Mouse (Mus musculus) forebrain, embryonic 15.5 days (tissue): ENCODE data around the gene Wnk3. TPM values are rescaled to one million over a fixed set of nuclear protein-coding genes. Genes with fewer than 3 reads are reported as not detected.
"Not testable (repeated sequence)": the region's sequence is repeated elsewhere in the genome, so short reads cannot be mapped to it uniquely, and the experiment has no call there.

Experiments
- ATAC-seq: fragments of 200-750 bp; cut with Nextera tagmentation; replicated peaks from 2 replicates; pipeline ENCODE4 v1.8.0; 2017; ENCODE audit warnings: mild to moderate bottlenecking, moderate TSS enrichment, moderate library complexity
- H3K27ac ChIP-seq: fragments of 300-500 bp; sonication (generic); replicated peaks from 2 replicates; pipeline ENCODE4 v1.5.1; 2015; ENCODE audit warnings: mild to moderate bottlenecking, inconsistent platforms
- H3K27me3 ChIP-seq: fragments of 300-500 bp; sonication (generic); 2 replicates; pipeline ENCODE4 v1.6.1; 2015; ENCODE audit warnings: inconsistent platforms
- H3K36me3 ChIP-seq: fragments of 300-500 bp; sonication (generic); 2 replicates; pipeline ENCODE4 v1.6.1; 2015; ENCODE audit warnings: mild to moderate bottlenecking, inconsistent platforms
- H3K4me1 ChIP-seq: fragments of 300-500 bp; sonication (generic); 2 replicates; pipeline ENCODE4 v1.6.1; 2015; ENCODE audit warnings: inconsistent platforms
- H3K4me2 ChIP-seq: fragments of 300-500 bp; sonication (generic); replicated peaks from 2 replicates; pipeline ENCODE4 v1.6.1; 2015; ENCODE audit warnings: mild to moderate bottlenecking, inconsistent platforms
- H3K4me3 ChIP-seq: fragments of 300-500 bp; sonication (generic); 2 replicates; pipeline ENCODE4 v1.5.1; 2015; ENCODE audit warnings: mild to moderate bottlenecking, inconsistent platforms
- H3K9ac ChIP-seq: fragments of 300-500 bp; sonication (generic); replicated peaks from 2 replicates; pipeline ENCODE4 v1.6.1; 2015; ENCODE audit warnings: mild to moderate bottlenecking, inconsistent platforms
- H3K9me3 ChIP-seq: fragments of 300-500 bp; sonication (generic); 2 replicates; pipeline ENCODE4 v1.6.1; 2016; ENCODE audit warnings: inconsistent platforms
- WGBS: fragments of 180-500 bp; shearing (Covaris S2); methylation state at CpG from one replicate; pipeline ENCODE4 v1.1.7; 2015; ENCODE audit warnings: mixed read lengths; 5-methylcytosine and 5-hydroxymethylcytosine counted together
- polyA plus RNA-seq: library from polyadenylated mRNA; unstranded; fragments of >200 nt; fragmentation: Nextera tagmentation; extraction: Ambion mirVana; gene quantifications from 2 replicates; pipeline ENCODE4 v1.2.1, GENCODE M21; 2015

Wnk3 gene
- 11.6 and 14.2 TPM in 2 replicates for polyA plus RNA-seq

DNA sequence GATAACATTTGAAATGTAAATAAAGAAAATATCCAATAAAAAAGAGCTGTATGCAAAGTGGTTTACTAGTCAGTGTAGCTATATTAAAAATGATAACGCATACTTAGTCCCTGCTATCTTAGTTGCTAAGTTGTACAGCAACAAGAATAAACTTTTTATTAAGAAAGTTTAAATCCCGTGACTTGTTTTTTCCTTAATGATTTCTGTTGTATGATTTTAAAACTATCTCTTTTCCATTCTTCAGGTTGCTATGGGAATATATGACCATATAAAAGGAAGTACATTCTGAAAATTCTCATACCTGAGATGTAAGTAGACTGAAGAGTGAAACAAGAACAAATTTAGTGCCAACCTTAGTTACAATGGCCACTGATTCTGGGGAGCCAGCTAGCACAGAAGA lies at the start of gene Wnk3:
Gene Wnk3, plus strand, starts transcription at position 301 of the 400 bp plus-strand sequence.
- no peak within 1 kb of the TSS for H3K27ac ChIP-seq
- H3K4me3 ChIP-seq: no peak within 1 kb of the TSS
- H3K36me3 ChIP-seq: no peaks in the 10 kb centered on the region
- H3K4me1 ChIP-seq: no peaks in the 10 kb centered on the region
- H3K9me3 ChIP-seq: no peaks in the 10 kb centered on the region
- ATAC-seq: no peak
- no peak within 1 kb of the TSS for H3K9ac ChIP-seq
- no peak within 1 kb of the TSS for H3K4me2 ChIP-seq
- 95% methylated on average over 2 of the region's 2 CpGs for WGBS
- no peaks in the 10 kb centered on the region for H3K27me3 ChIP-seq

DNA sequence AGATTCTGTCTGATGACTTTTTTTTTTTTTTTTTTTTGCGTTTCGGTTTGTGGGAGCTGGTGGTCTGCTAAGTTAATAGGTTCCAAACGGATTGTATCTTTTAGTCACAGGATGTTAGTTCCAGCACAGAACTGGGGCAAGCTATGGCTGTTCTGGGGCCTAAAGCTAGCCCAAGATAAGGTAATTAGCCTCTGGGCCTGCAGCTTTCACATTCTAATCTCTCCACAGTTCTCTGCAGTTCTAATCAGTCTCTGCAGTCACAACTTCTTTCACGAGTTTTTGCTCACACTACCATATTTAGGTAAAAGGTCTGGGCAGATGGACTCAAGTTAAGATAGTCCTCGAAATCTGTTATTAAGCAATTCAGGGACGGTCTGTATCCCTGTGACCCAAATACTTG lies 39.5 kb upstream of the Wnk3 start:
- Histone ChIP-seq H3K36me3 (no peaks in the 10 kb centered on the region), H3K9me3 (no peaks in the 10 kb centered on the region), H3K27me3 (no peaks in the 10 kb centered on the region), H3K4me3 (no peak overlapping the region), H3K9ac (no peak overlapping the region), H3K4me1 (no peaks in the 10 kb centered on the region), H3K27ac (no peak overlapping the region), H3K4me2 (no peak overlapping the region)
- ATAC-seq: no peak
- WGBS: 68% methylated on average over 6 of the region's 6 CpGs

DNA sequence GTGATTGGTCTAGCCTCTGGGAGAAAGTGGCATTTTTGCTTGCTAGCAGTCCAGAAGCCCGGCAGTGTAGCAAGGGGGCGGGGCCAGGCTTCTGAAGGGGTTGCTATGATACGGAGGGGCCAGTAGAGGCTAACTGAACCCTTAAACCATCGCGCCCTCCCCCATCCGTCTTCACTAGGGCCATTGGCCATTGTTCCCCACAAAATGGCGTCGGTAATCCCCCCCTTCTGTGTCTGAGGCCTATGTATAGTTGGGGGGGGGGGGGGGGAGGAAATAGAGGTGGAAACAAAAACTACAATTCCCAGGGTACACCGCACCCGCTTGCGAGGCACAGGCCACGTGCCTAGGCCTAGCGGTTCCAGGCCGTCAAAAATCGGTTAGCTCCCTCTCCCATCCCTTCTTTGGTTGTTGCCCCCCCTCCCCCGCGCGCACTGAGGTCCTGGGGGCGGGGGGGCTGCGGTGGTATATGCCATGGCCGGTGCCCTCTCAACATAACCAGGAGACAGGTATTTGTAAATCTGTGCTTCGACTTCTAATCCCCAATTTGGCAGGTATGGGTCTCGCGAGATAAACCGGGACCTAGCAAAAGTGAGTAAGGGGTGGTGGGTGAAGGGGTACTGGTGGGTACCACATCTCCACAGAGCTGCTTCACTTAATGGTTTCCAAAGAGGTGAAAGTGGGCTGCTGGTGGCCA lies 29.3 kb upstream of the Wnk3 start:
- Histone ChIP-seq H3K9me3 (no peaks in the 10 kb centered on the region), H3K27me3 (no peaks in the 10 kb centered on the region), H3K4me1 (peaks cover 4% of the 10 kb centered on the region; the same call in 1 of the 2 replicates), H3K4me2 (peak overlapping the region; percentile 61), H3K9ac (peak overlapping the region; percentile 63), H3K36me3 (no peaks in the 10 kb centered on the region), H3K27ac (peak overlapping the region; percentile 95), H3K4me3 (peak overlapping the region; percentile 57)
- 11% methylated on average over 24 of the region's 25 CpGs for WGBS
- ATAC-seq: peak; percentile 84

DNA sequence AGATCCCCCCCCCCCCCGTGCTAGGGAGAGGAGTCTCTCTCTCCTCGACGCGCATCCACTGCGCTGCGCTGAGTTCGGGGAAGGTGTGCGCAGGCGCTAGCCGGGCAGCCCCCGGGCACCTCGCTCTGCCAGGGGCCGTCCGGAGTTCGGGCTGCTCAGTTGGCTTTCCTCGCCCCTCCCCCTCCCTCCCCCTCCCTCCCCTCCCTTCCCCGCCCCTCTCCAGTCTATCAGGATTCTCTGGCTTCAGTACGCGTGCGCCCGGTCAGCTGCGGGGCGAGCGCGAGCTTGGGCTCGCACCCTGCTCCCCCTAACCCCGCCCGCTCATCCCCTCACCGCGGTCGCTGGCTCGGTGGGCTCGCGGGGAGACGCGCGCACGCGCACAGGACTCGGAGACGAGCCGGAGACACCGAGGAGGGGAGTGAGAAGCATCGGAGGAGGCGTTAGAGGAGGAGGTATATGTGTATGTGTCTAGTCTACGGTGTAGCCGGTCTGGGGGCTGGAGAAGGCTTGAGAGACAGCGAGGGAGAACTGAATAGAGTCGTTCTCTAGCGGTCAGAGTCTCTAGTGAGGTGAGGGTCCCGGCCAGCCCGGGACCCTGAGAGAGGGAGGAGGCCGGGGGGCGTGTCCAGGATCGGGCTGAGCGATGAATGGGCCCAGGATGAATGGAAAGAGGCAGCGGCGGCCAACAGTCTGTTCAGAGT lies 28.5 kb upstream of the Wnk3 start:
- Histone ChIP-seq H3K9me3 (no peaks in the 10 kb centered on the region), H3K36me3 (no peaks in the 10 kb centered on the region), H3K27ac (peak overlapping the region; percentile 95), H3K9ac (peak overlapping the region; percentile 63), H3K4me2 (peak overlapping the region; percentile 61), H3K4me3 (peak overlapping the region; percentile 57), H3K4me1 (peaks cover 4% of the 10 kb centered on the region; the same call in 1 of the 2 replicates), H3K27me3 (no peaks in the 10 kb centered on the region)
- ATAC-seq: peak; percentile 95
- 34% methylated on average over 41 of the region's 58 CpGs for WGBS

DNA sequence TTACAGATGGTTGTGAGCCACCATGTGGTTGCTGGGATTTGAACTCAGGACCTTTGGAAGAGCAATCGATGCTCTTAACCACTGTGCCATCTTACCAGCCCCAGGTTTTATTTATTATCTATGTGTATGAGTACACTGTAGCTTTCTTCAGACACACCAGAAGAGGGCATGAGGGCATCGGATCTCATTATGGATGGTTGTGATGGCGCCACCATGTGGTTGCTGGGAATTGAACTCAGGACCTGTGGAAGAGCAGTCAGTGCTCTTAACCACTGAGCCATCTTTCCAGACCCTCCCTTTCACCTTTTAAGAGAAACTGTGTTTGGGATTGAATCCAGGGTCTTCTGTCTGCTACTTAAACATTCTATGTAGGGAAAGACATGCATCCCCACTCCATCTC lies 24.7 kb upstream of the Wnk3 start:
- not testable (repeated sequence) for H3K9ac ChIP-seq, H3K4me3 ChIP-seq, H3K27me3 ChIP-seq, H3K36me3 ChIP-seq, H3K4me1 ChIP-seq, H3K9me3 ChIP-seq, H3K27ac ChIP-seq, ATAC-seq, H3K4me2 ChIP-seq
- WGBS: 76% methylated on average over 3 of the region's 3 CpGs

DNA sequence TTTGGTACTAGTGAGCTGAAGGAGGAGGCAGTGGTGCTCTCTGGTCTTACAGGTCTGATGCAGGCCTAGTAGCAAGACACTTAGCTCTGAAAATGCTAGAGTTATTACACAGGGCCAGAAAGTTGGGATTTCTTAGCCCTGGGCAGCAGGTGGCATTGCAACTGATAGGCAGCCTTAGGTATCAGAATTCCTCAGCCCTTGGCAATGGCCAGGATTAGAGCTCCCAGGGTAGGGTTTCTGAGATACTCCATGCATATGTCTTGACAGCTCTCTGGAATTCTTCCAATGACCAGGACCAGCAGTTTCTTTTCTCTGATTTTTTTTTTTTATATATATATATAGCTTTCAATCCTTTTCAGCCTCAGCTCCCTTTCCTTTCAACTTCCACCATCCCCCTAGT lies 100.5 kb downstream of the Wnk3 start:
- Histone ChIP-seq H3K27me3 (no peaks in the 10 kb centered on the region), H3K9me3 (no peaks in the 10 kb centered on the region), H3K4me3 (no peak overlapping the region), H3K36me3 (peaks cover 6% of the 10 kb centered on the region; the same call in 1 of the 2 replicates), H3K4me1 (no peaks in the 10 kb centered on the region), H3K27ac (no peak overlapping the region), H3K4me2 (no peak overlapping the region), H3K9ac (no peak overlapping the region)
- no peak for ATAC-seq

DNA sequence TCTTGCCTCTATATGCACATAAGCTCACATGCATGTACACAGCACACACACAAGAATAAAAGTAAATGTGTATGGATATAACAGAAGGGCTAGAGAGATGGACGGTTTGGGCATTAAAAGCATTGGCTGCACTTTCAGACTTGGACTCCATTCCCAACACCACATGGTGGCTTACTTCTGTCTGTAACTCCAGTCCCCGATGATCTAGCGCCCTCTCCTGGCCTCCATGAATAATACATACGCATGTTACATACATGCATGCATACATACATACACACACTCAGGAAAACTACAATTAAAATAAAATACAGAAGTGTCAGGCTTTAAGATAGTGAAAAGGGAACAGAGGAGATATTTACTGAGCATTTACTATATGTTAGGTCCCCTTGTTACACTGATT lies 115.9 kb downstream of the Wnk3 start:
- no peak overlapping the region for H3K27ac ChIP-seq
- no peak overlapping the region for H3K9ac ChIP-seq
- WGBS: 78% methylated on average over 4 of the region's 4 CpGs
- no peak overlapping the region for H3K4me3 ChIP-seq
- H3K27me3 ChIP-seq: no peaks in the 10 kb centered on the region
- H3K36me3 ChIP-seq: no peaks in the 10 kb centered on the region
- no peaks in the 10 kb centered on the region for H3K4me1 ChIP-seq
- ATAC-seq: no peak
- H3K9me3 ChIP-seq: no peaks in the 10 kb centered on the region
- no peak overlapping the region for H3K4me2 ChIP-seq

DNA sequence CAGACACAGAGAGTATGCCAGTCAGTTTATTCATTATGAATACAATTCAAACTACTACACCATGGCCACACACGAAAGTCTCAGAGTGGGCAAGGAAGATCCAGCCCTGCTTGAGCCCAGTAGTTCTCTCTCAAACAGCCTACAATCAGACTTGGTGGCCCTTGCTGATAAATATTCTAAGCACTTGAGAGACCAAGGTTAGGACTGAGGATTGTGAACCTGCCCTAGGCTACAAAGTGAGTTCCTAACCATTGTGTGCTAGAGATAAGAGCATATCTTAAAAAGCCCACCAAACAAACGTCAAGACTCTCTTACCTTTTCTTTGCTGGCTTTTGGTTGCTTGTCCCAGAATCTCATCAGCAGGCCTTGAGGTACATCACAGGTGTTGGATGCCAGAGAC lies 135.7 kb downstream of the Wnk3 start:
- H3K4me1 ChIP-seq: no peaks in the 10 kb centered on the region
- ATAC-seq: no peak
- 85% methylated on average over 2 of the region's 2 CpGs for WGBS

DNA sequence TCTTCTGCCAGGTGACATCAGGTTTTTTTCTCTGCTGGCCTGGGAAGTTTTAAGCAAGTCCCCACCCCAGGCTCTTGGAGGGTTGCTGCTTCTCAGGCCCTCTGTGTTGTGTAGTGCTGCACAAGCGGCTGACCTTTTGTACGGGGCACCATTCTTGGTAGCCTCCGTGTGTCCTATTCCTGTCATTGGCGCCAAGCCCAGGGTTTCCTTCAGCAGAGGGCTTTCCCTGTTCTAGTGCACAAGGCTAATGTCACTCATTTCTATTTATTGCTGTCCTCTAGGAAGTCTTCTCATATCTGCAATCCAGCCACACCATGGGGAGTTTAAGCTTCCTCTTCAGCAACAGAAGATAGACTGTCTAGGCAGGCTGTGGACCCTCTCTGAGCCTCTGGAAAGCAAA lies 139.9 kb downstream of the Wnk3 start:
- Histone ChIP-seq H3K9ac (no peak overlapping the region), H3K9me3 (no peaks in the 10 kb centered on the region), H3K36me3 (no peaks in the 10 kb centered on the region), H3K27me3 (no peaks in the 10 kb centered on the region), H3K4me1 (no peaks in the 10 kb centered on the region), H3K4me3 (no peak overlapping the region), H3K27ac (no peak overlapping the region), H3K4me2 (no peak overlapping the region)
- WGBS: 69% methylated on average over 4 of the region's 4 CpGs
- ATAC-seq: no peak

More for the DNA sequence above, 135.7 kb downstream of the Wnk3 start:
- H3K9me3 ChIP-seq: no peaks in the 10 kb centered on the region
- H3K27me3 ChIP-seq: no peaks in the 10 kb centered on the region
- H3K36me3 ChIP-seq: no peaks in the 10 kb centered on the region
- H3K4me3 ChIP-seq: no peak overlapping the region
- H3K27ac ChIP-seq: no peak overlapping the region
- no peak overlapping the region for H3K9ac ChIP-seq
- H3K4me2 ChIP-seq: no peak overlapping the region

DNA sequence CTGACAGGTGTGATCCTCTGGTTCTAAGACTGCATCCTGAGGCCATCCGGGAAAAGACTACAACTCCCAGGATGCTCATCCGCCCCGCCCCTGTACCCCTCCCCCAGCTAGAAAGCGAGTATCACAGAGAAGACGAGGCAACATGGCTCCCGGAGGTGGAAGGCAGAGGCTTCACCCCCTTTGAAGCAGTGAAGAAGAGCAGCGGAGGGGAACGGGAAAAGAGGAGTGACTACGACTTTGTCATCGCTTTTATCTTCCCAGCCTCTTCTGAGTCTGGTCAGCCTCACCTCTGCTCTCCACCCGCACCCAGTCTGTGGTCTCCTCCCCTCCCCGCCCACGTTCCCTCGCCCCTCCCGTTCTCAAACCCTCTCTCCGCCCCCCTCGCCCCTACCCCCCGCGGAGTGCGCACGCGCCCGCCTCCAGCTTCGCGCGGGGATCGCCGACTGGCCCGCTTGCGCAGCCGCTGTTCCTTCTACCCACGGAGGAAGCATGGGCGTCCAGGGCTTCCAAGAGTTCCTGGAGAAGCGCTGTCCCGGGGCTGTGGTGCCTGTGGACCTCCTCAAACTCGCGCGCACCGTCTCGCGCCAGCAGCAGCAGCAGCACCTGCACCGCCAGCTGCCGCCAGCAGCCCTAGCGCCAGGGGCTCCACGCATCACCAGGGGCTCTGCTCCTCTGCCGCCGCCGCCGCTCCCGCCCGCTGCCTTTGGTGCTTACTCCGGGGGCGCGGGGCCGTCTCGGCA lies 146.1 kb downstream of the Wnk3 start, which contains the start of gene Fam120c:
Gene Fam120c, plus strand, starts transcription at position 415 of the 740 bp plus-strand sequence.
- no peaks in the 10 kb centered on the region for H3K27me3 ChIP-seq
- no peaks in the 10 kb centered on the region for H3K9me3 ChIP-seq
- peak within 1 kb of the TSS; percentile 70 for H3K4me3 ChIP-seq
- peak within 1 kb of the TSS; percentile 94 for H3K27ac ChIP-seq
- H3K4me2 ChIP-seq: peak within 1 kb of the TSS; percentile 65
- peak within 1 kb of the TSS; percentile 58 for H3K9ac ChIP-seq
- ATAC-seq: peak; percentile 94
- 18% methylated on average over 46 of the region's 56 CpGs for WGBS
- peaks cover 19% of the 10 kb centered on the region for H3K4me1 ChIP-seq
- H3K36me3 ChIP-seq: no peaks in the 10 kb centered on the region

DNA sequence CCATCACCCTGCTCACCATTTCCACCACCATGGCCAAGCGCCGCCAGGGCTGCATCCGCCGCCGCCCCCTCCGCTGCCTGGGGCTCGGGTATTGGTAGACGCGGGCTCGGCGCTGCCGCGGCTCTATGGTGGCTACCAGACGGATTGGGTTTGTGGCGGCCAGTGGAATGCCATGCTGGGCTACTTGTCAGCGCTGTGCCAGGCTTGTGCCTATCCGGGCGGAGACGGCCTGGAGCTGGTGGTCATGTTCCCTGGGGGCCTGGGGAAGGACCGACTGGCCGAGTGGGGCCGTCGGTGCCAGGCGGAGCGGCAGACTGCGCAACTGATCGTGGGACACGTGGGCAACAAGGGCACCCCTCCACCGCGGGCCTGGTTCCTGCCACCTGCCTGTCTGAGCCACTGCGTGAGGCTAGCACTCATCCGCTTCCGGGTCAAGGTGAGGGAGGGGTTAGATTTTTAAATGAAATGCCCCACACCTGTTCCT lies 146.7 kb downstream of the Wnk3 start:
- Histone ChIP-seq H3K4me2 (peak overlapping the region; percentile 65), H3K9ac (peak overlapping the region; percentile 58), H3K9me3 (no peaks in the 10 kb centered on the region), H3K27ac (peak overlapping the region; percentile 94), H3K36me3 (no peaks in the 10 kb centered on the region), H3K4me1 (peaks cover 19% of the 10 kb centered on the region), H3K4me3 (peak overlapping the region; percentile 70), H3K27me3 (no peaks in the 10 kb centered on the region)
- 23% methylated on average over 33 of the region's 33 CpGs for WGBS
- peak; percentile 67 for ATAC-seq
